Mouse (Mus musculus): ENCODE results near the gene Pfas.
"Not testable (repeated sequence)": the region's sequence is repeated elsewhere in the genome, so short reads cannot be mapped to it uniquely, and the experiment has no call there.

The Pfas gene

GRCm38 (mm10) chr11:68967337-68968282 lies 40.6 kb downstream of the Pfas start, which contains the start of gene Slc25a35:
Slc25a35 (plus strand) TSS chr11:68968131.
- peak; percentile 90 for DNase-seq

GRCm38 (mm10) chr11:68966554-68966953 lies 41.7 kb downstream of the Pfas start:
- no peak for DNase-seq

- peak; percentile 83 for DNase-seq
These were observed 42.4 kb downstream of the Pfas start for GRCm38 (mm10) chr11:68965845-68966244.

GRCm38 (mm10) chr11:68965050-68965449 lies 43.2 kb downstream of the Pfas start:
- DNase-seq, result no peak

GRCm38 (mm10) chr11:68963405-68963804 lies 44.9 kb downstream of the Pfas start:
- no peak for DNase-seq

- DNase-seq, result not testable (repeated sequence)
These were observed 46.1 kb downstream of the Pfas start for GRCm38 (mm10) chr11:68962159-68962558.

GRCm38 (mm10) chr11:68961596-68961995 lies 46.7 kb downstream of the Pfas start:
- no peak for DNase-seq

GRCm38 (mm10) chr11:68957971-68958370 lies 50.3 kb downstream of the Pfas start:
- no peak for DNase-seq

- DNase-seq, result peak; percentile 53
These were observed 51.0 kb downstream of the Pfas start, which contains the start of gene Arhgef15 for GRCm38 (mm10) chr11:68957308-68957707. Arhgef15 (minus strand) TSS chr11:68957480.

GRCm38 (mm10) chr11:68956697-68957096 lies 51.6 kb downstream of the Pfas start:
- DNase-seq, result peak; percentile 61

GRCm38 (mm10) chr11:68956107-68956506 lies 52.2 kb downstream of the Pfas start:
- DNase-seq, result peak; percentile 38

GRCm38 (mm10) chr11:68955473-68955872 lies 52.8 kb downstream of the Pfas start:
- DNase-seq, result no peak

- DNase-seq, result no peak
These were observed 53.9 kb downstream of the Pfas start for GRCm38 (mm10) chr11:68954408-68954807.

- no peak for DNase-seq
These were observed 54.4 kb downstream of the Pfas start for GRCm38 (mm10) chr11:68953903-68954302.

GRCm38 (mm10) chr11:68947542-68947993 lies 60.7 kb downstream of the Pfas start:
- DNase-seq, result no peak

GRCm38 (mm10) chr11:68946806-68947440 lies 61.3 kb downstream of the Pfas start:
- no peak for DNase-seq

GRCm38 (mm10) chr11:68946001-68946400 lies 62.3 kb downstream of the Pfas start:
- DNase-seq, result no peak

- no peak for DNase-seq
These were observed 63.0 kb downstream of the Pfas start for GRCm38 (mm10) chr11:68945245-68945644.

- no peak for DNase-seq
These were observed 65.5 kb downstream of the Pfas start for GRCm38 (mm10) chr11:68942731-68943130.

GRCm38 (mm10) chr11:68940516-68940915 lies 67.7 kb downstream of the Pfas start:
- no peak for DNase-seq

- DNase-seq, result peak; percentile 84
These were observed 68.6 kb downstream of the Pfas start for GRCm38 (mm10) chr11:68939451-68940304.

- not testable (repeated sequence) for DNase-seq
These were observed 71.3 kb downstream of the Pfas start for GRCm38 (mm10) chr11:68936951-68937350.
